Mouse (Mus musculus) brain, embryonic 14.5 days (tissue): Measurements from ENCODE around the gene Ahnak2.

ENCODE experiments used
- CTCF ChIP-seq: fragments of 200-500 bp; IDR thresholded peaks from 2 replicates; pipeline ENCODE4 v1.5.1; 2012; ENCODE audit warnings: inconsistent platforms, mild to moderate bottlenecking, moderate library complexity, borderline replicate concordance; ENCODE audit not compliant: insufficient read depth, insufficient read length; ENCODE audit errors: extremely low read depth
- POLR2A ChIP-seq: fragments of 200-500 bp; IDR thresholded peaks from 2 replicates; pipeline ENCODE4 v1.6.1; 2012; ENCODE audit warnings: mild to moderate bottlenecking, inconsistent platforms, borderline replicate concordance; ENCODE audit not compliant: poor library complexity, insufficient read depth, insufficient read length, severe bottlenecking; ENCODE audit errors: extremely low read depth

DNA sequence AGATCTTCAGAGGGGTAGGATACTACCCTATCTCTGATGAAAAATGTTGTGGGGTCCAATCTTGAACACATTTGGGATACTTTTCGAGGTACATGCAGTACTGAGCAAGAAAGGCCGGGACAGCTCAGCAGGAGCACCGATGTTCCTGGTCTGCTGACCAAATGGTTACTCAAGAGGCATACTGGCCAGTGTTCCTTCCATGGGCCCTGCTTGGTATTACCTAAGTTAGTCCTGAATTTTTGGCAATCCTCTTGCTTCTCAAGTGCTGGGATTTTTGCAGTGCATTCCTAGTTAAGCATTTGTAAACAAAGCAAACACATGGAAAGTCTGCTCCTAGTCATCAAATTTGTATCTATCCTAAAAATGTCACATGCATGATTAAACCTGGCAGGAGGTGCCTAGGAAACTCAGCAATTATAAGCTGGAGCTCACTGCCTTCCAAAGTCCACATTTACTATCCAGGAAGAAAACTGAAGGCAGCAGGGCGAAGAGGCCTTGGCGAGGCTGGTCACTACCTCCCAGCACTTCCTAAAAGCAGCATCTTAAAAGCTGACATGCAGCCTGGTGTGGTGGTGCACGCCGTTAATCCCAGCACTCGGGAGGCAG is 16.7 kb upstream of the Ahnak2 start:
- TF ChIP-seq CTCF (no peak), POLR2A (no peak)
